Mouse (Mus musculus): ENCODE measurements around the gene Pde4b. TPM values are rescaled to one million over a fixed set of nuclear protein-coding genes. Genes with fewer than 3 reads are reported as not detected.

The Pde4b gene
- polyA plus RNA-seq, 1 experiment = 6.7 TPM

DNA sequence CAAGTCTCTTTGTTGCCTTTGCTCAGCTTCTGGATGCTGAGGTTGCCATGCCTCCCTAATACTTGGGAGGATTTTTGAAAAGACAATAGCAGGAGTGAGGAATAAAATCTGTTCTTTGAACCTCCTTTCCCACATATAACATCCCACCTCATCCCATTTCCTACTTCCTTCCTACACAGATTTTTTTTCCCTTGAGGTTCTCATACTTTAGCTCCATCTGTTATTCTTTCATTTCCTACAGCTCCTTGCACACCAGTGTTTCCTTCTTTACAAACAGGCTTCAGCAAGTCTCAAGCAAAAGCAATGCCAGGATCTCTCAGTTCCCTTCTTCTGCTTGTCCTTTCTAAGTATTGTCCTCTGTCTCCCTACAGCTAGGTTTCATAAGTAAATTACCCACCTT lies 71.8 kb downstream of the Pde4b start:
- H3K4me2 ChIP-seq (ENCODE audit: low read depth) = no peak overlapping the region
- no peak overlapping the region for H3K4me3 ChIP-seq
- no peaks in the 10 kb centered on the region for H3K36me3 ChIP-seq (ENCODE audit: control insufficient read depth, insufficient read depth)
- no peaks in the 10 kb centered on the region for H3K27me3 ChIP-seq (ENCODE audit: control insufficient read depth, insufficient read depth, insufficient read length)
- TF ChIP-seq CEBPB (IDR thresholded peaks at IDR 0.05; ENCODE audit: insufficient read depth, poor library complexity, severe bottlenecking) = no peak
- TF ChIP-seq TCF3 (IDR thresholded peaks at IDR 0.05; ENCODE audit: insufficient read length, low read depth) = no peak
- no peak for TF ChIP-seq POLR2A (IDR thresholded peaks at IDR 0.05; ENCODE audit: insufficient read length, low read depth)
- no peak for TF ChIP-seq REST (IDR thresholded peaks at IDR 0.05; ENCODE audit: insufficient read depth, insufficient read length)
- TF ChIP-seq MYOG (IDR thresholded peaks at IDR 0.05; ENCODE audit: control insufficient read depth in 1 of 3, insufficient read depth in 1 of 3, insufficient read length in 2 of 3, low read depth in 2 of 3) = no peak
- TF ChIP-seq USF1 (IDR thresholded peaks at IDR 0.05; ENCODE audit: low read depth) = no peak
- TF ChIP-seq E2F4 (IDR thresholded peaks at IDR 0.05; ENCODE audit: insufficient read depth) = no peak
- no peak for TF ChIP-seq SRF (IDR thresholded peaks at IDR 0.05; ENCODE audit: control insufficient read depth, insufficient read length, low read depth)
- no peak for TF ChIP-seq MAX (IDR thresholded peaks at IDR 0.05; ENCODE audit: low read depth)
- TF ChIP-seq POLR2AphosphoS2 (IDR thresholded peaks at IDR 0.05; ENCODE audit: insufficient read length, low read depth) = no peak
- no peak for TF ChIP-seq MYOD1 (IDR thresholded peaks at IDR 0.05; ENCODE audit: control insufficient read depth in 1 of 3, insufficient read length in 2 of 3, low read depth in 2 of 3)
- no peak for TF ChIP-seq TCF12 (IDR thresholded peaks at IDR 0.05; ENCODE audit: insufficient read depth, poor library complexity, severe bottlenecking)
- no peaks in the 10 kb centered on the region for H3K79me2 ChIP-seq (ENCODE audit: control insufficient read depth, insufficient read depth)
- H3ac ChIP-seq (ENCODE audit: control insufficient read depth, insufficient read length) = no peak overlapping the region

DNA sequence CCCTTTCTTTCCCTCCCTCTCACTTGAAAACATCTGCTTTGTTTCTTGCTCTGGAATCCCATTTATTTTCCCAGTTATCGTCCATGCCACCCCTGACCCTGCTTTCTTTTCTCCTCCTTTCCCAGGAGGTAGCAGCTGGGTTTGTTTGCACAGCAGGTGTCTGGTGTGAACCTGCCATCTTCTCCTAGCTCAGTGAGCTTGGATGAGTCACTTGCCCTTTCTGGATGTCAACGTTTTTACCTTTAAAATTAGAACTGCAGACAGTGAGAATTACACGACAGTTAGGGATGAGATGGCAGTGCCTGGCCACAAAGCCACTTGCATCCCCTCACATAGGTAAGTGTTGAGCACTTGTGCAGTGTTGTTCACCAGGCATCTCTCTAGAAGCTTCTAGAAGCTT lies 84.3 kb downstream of the Pde4b start:
- no peaks in the 10 kb centered on the region for H3K36me3 ChIP-seq (ENCODE audit: control insufficient read depth, insufficient read depth)

DNA sequence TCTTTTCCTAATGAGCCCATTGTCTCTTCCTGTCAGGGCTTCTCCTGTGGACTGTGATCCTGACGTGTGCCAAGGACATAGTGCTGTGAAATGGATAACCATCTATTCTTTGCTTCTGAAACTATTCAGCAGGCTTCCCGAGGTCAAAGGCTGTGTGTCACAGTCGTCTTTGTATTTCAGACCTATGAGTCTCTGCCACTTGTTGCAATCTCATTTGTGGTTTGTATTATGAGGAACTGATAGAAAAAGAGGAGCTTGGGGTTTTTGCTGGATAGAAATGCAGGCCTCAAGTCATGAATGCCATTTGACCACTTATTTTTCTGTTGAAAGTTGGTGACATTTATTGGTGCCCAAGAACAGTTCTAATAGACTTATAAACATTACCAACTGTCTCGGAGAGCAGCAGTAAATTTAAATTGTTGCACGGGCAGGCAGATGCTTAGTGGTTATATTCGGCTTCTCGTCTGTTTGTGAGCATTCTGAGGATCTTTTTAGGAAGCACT lies 85.4 kb downstream of the Pde4b start:
- no peaks in the 10 kb centered on the region for H3K27me3 ChIP-seq (ENCODE audit: control insufficient read depth, insufficient read depth, insufficient read length)
- H3K4me3 ChIP-seq = no peak overlapping the region
- TF ChIP-seq POLR2AphosphoS2 (IDR thresholded peaks at IDR 0.05; ENCODE audit: insufficient read length, low read depth) (no peak), MAX (IDR thresholded peaks at IDR 0.05; ENCODE audit: low read depth) (no peak), TCF3 (IDR thresholded peaks at IDR 0.05; ENCODE audit: insufficient read length, low read depth) (no peak), E2F4 (IDR thresholded peaks at IDR 0.05; ENCODE audit: insufficient read depth) (no peak), USF1 (IDR thresholded peaks at IDR 0.05; ENCODE audit: low read depth) (no peak), MYOG (IDR thresholded peaks at IDR 0.05; ENCODE audit: control insufficient read depth in 1 of 3, insufficient read depth in 1 of 3, insufficient read length in 2 of 3, low read depth in 2 of 3) (no peak), REST (IDR thresholded peaks at IDR 0.05; ENCODE audit: insufficient read depth, insufficient read length) (no peak), CEBPB (IDR thresholded peaks at IDR 0.05; ENCODE audit: insufficient read depth, poor library complexity, severe bottlenecking) (no peak), MYOD1 (IDR thresholded peaks at IDR 0.05; ENCODE audit: control insufficient read depth in 1 of 3, insufficient read length in 2 of 3, low read depth in 2 of 3) (no peak), POLR2A (IDR thresholded peaks at IDR 0.05; ENCODE audit: insufficient read length, low read depth) (no peak), SRF (IDR thresholded peaks at IDR 0.05; ENCODE audit: control insufficient read depth, insufficient read length, low read depth) (no peak), TCF12 (IDR thresholded peaks at IDR 0.05; ENCODE audit: insufficient read depth, poor library complexity, severe bottlenecking) (no peak)
- H3ac ChIP-seq (ENCODE audit: control insufficient read depth, insufficient read length) = no peak overlapping the region
- H3K4me2 ChIP-seq (ENCODE audit: low read depth) = no peak overlapping the region
- no peaks in the 10 kb centered on the region for H3K36me3 ChIP-seq (ENCODE audit: control insufficient read depth, insufficient read depth)
- H3K79me2 ChIP-seq (ENCODE audit: control insufficient read depth, insufficient read depth) = no peaks in the 10 kb centered on the region

More for the DNA sequence above, 84.3 kb downstream of the Pde4b start:
- TF ChIP-seq USF1 (IDR thresholded peaks at IDR 0.05; ENCODE audit: low read depth) (no peak), MYOG (IDR thresholded peaks at IDR 0.05; ENCODE audit: control insufficient read depth in 1 of 3, insufficient read depth in 1 of 3, insufficient read length in 2 of 3, low read depth in 2 of 3) (no peak), POLR2A (IDR thresholded peaks at IDR 0.05; ENCODE audit: insufficient read length, low read depth) (no peak), REST (IDR thresholded peaks at IDR 0.05; ENCODE audit: insufficient read depth, insufficient read length) (no peak), E2F4 (IDR thresholded peaks at IDR 0.05; ENCODE audit: insufficient read depth) (no peak), TCF3 (IDR thresholded peaks at IDR 0.05; ENCODE audit: insufficient read length, low read depth) (no peak), TCF12 (IDR thresholded peaks at IDR 0.05; ENCODE audit: insufficient read depth, poor library complexity, severe bottlenecking) (no peak), MYOD1 (IDR thresholded peaks at IDR 0.05; ENCODE audit: control insufficient read depth in 1 of 3, insufficient read length in 2 of 3, low read depth in 2 of 3) (no peak), MAX (IDR thresholded peaks at IDR 0.05; ENCODE audit: low read depth) (no peak), SRF (IDR thresholded peaks at IDR 0.05; ENCODE audit: control insufficient read depth, insufficient read length, low read depth) (no peak), CEBPB (IDR thresholded peaks at IDR 0.05; ENCODE audit: insufficient read depth, poor library complexity, severe bottlenecking) (no peak), POLR2AphosphoS2 (IDR thresholded peaks at IDR 0.05; ENCODE audit: insufficient read length, low read depth) (no peak)
- Histone ChIP-seq H3K79me2 (ENCODE audit: control insufficient read depth, insufficient read depth) (no peaks in the 10 kb centered on the region), H3K27me3 (ENCODE audit: control insufficient read depth, insufficient read depth, insufficient read length) (no peaks in the 10 kb centered on the region), H3K4me3 (no peak overlapping the region), H3ac (ENCODE audit: control insufficient read depth, insufficient read length) (no peak overlapping the region), H3K4me2 (ENCODE audit: low read depth) (no peak overlapping the region)

DNA sequence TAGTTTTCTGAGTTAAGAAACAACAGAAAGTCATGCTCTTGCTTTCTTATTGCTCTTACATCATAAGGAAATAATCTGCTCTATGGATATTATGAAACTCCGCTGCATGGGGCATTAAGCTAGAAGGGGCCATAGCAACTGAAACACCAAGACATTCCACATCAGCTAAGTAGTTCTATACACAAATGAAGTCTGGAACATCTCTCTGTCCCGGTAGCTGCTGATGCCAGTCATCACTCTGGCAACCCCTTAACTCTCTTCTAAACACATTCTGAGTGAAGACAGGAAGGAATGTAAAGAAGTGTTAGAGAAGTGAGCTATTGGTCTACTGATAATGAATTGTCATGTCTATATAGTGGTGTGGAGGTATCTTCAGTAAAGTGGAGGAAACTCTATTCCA lies 88.6 kb downstream of the Pde4b start:
- Histone ChIP-seq H3K79me2 (ENCODE audit: control insufficient read depth, insufficient read depth) (no peaks in the 10 kb centered on the region), H3K4me3 (no peak overlapping the region), H3K27me3 (ENCODE audit: control insufficient read depth, insufficient read depth, insufficient read length) (no peaks in the 10 kb centered on the region), H3ac (ENCODE audit: control insufficient read depth, insufficient read length) (no peak overlapping the region), H3K36me3 (ENCODE audit: control insufficient read depth, insufficient read depth) (no peaks in the 10 kb centered on the region), H3K4me2 (ENCODE audit: low read depth) (no peak overlapping the region)
- TF ChIP-seq E2F4 (IDR thresholded peaks at IDR 0.05; ENCODE audit: insufficient read depth) (no peak), POLR2A (IDR thresholded peaks at IDR 0.05; ENCODE audit: insufficient read length, low read depth) (no peak), MYOG (IDR thresholded peaks at IDR 0.05; ENCODE audit: control insufficient read depth in 1 of 3, insufficient read depth in 1 of 3, insufficient read length in 2 of 3, low read depth in 2 of 3) (no peak), CEBPB (IDR thresholded peaks at IDR 0.05; ENCODE audit: insufficient read depth, poor library complexity, severe bottlenecking) (no peak), MAX (IDR thresholded peaks at IDR 0.05; ENCODE audit: low read depth) (no peak), SRF (IDR thresholded peaks at IDR 0.05; ENCODE audit: control insufficient read depth, insufficient read length, low read depth) (no peak), MYOD1 (IDR thresholded peaks at IDR 0.05; ENCODE audit: control insufficient read depth in 1 of 3, insufficient read length in 2 of 3, low read depth in 2 of 3) (no peak), USF1 (IDR thresholded peaks at IDR 0.05; ENCODE audit: low read depth) (no peak), REST (IDR thresholded peaks at IDR 0.05; ENCODE audit: insufficient read depth, insufficient read length) (no peak)

All from myocyte (in vitro differentiated cells).